Mouse (Mus musculus) liver, postnatal 0 days (tissue): ENCODE results near the gene Lyzl6.

ENCODE experiments used
- CTCF ChIP-seq: sonication (generic); IDR thresholded peaks from 2 replicates; pipeline ENCODE4 v1.5.1; 2016; ENCODE audit warnings: antibody characterized with exemption, low read depth
- EP300 ChIP-seq: IDR thresholded peaks from 2 replicates; pipeline ENCODE4 v1.6.1; 2016; ENCODE audit warnings: antibody characterized with exemption, low read depth, mild to moderate bottlenecking

DNA sequence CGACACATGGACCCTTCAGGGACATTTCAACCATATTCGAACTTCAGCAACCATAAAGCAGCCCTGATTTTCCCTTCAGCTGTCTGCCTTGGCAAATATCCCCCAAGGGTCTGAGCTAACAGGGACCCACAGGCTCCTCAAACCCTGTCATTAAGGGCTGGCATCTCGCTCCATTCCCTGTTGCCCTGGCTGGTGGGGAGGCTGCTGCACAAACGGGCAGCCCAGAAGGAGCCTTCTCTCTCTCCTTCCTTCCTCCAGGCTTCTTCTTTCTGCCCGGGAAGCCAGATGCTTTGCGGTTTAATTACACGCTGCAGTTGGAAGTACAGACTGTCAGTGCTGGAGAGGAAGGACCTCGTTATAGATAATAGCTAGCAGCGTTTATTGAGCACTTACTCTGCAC, 4.5 kb upstream of the Lyzl6 start:
- TF ChIP-seq EP300 (no peak), CTCF (no peak)
